Mouse (Mus musculus) stomach, postnatal 0 days (tissue): Measurements from ENCODE around the gene Ift43.

ENCODE experiments used
- CTCF ChIP-seq: IDR thresholded peaks from 2 replicates; pipeline ENCODE4 v1.5.1; 2016; ENCODE audit warnings: antibody characterized with exemption, low read depth, mild to moderate bottlenecking, moderate library complexity
- EP300 ChIP-seq: optimal IDR thresholded peaks from 2 replicates; pipeline ENCODE3; 2016; ENCODE audit warnings: antibody characterized with exemption

DNA sequence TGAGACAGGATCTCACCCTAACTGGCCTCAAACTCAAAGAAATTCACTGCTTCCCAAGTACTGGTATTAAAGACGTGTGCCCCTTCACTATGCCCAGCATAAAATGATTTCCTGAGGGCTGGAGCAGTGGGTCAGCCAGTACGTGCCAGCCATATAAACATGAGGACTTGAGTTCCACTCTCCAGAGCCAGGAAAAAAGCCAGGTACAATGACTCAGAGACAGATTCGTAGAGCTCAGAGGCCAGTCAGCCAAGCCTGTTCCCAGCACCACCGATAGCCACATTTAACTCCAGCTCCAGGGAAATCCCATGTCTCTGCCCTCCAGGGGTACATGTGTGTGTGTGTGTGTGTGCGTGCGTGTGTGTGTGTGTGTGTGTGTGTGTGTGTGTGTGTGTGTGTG lies 42.6 kb upstream of the Ift43 start:
- TF ChIP-seq CTCF (no peak), EP300 (no peak)
